Mouse (Mus musculus) stomach, embryonic 16.5 days (tissue): ENCODE results near the gene Polg2. TPM values are rescaled to one million over a fixed set of nuclear protein-coding genes. Genes with fewer than 3 reads are reported as not detected.
"Not testable (repeated sequence)": the region's sequence is repeated elsewhere in the genome, so short reads cannot be mapped to it uniquely, and the experiment has no call there.

Source experiments
- ATAC-seq: fragments of 200-750 bp; cut with Nextera tagmentation; 2 replicates; pipeline ENCODE4 v1.8.0; 2017; ENCODE audit warnings: moderate number of reproducible peaks, moderate TSS enrichment; ENCODE audit not compliant: insufficient read depth, low FRiP score
- H3K27ac ChIP-seq: fragments of 300-500 bp; sonication (generic); 2 replicates; pipeline ENCODE4 v1.5.1; 2014; ENCODE audit warnings: low read length
- H3K27me3 ChIP-seq: fragments of 300-500 bp; sonication (generic); 2 replicates; pipeline ENCODE4 v1.6.1; 2014; ENCODE audit warnings: low read length, control low read depth, mixed read lengths; ENCODE audit not compliant: control insufficient read depth, insufficient read depth
- H3K36me3 ChIP-seq: fragments of 300-500 bp; sonication (generic); 2 replicates; pipeline ENCODE4 v1.6.1; 2014; ENCODE audit warnings: low read length; ENCODE audit not compliant: control insufficient read depth, insufficient read depth
- H3K4me1 ChIP-seq: fragments of 300-500 bp; sonication (generic); 2 replicates; pipeline ENCODE4 v1.6.1; 2014; ENCODE audit warnings: low read length, control low read depth, mixed read lengths; ENCODE audit not compliant: control insufficient read depth, insufficient read depth
- H3K4me2 ChIP-seq: fragments of 300-500 bp; sonication (generic); 2 replicates; pipeline ENCODE4 v1.6.1; 2014; ENCODE audit warnings: low read depth, low read length, mixed read lengths
- H3K4me3 ChIP-seq: fragments of 300-500 bp; sonication (generic); replicated peaks from 2 replicates; pipeline ENCODE4 v1.5.1; 2014; ENCODE audit warnings: mild to moderate bottlenecking, low read length
- H3K9ac ChIP-seq: fragments of 300-500 bp; sonication (generic); 2 replicates; pipeline ENCODE4 v1.6.1; 2014; ENCODE audit warnings: low read length
- H3K9me3 ChIP-seq: fragments of 300-500 bp; sonication (generic); replicated peaks from 2 replicates; pipeline ENCODE4 v1.6.1; 2016; ENCODE audit warnings: low read length, control low read depth; ENCODE audit not compliant: control insufficient read depth
- WGBS: fragments of 180-500 bp; shearing (Covaris S2); extraction: QIAGEN DNeasy Blood & Tissue Kit; methylation state at CpG from one replicate; pipeline ENCODE4 v1.1.7; 2014; 5-methylcytosine and 5-hydroxymethylcytosine counted together
- polyA plus RNA-seq: library from polyadenylated mRNA; unstranded; fragments of >200 nt; fragmentation: Nextera tagmentation; extraction: Ambion mirVana; gene quantifications from 2 replicates; pipeline ENCODE4 v1.2.1, GENCODE M21; 2015

Gene Polg2
- polyA plus RNA-seq, 1 experiment from 2014 or later: 11.7 TPM

DNA sequence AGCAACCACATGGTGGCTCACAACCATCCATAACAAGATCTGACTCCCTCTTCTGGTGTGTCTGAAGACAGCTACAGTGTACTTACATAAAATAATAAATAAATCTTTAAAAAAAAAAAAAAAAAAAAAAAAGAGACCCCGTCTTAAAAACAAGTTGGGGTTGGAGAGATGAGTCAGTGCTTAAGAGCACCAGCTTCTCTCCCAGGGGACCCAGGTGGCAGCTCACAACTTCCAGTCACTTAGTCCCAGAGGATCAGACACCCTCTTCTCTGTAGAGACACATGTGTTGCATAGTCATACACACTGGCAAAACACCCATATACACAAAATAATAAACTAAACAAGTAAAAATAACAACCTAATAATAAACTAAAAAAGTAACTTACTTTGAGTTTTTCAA, 28.1 kb upstream of the Polg2 start:
- not testable (repeated sequence) for H3K4me3 ChIP-seq, H3K27me3 ChIP-seq, ATAC-seq, H3K4me1 ChIP-seq, H3K27ac ChIP-seq, H3K9me3 ChIP-seq, H3K36me3 ChIP-seq, H3K4me2 ChIP-seq, H3K9ac ChIP-seq
- WGBS: 60% methylated on average over 1 of the region's 1 CpGs

DNA sequence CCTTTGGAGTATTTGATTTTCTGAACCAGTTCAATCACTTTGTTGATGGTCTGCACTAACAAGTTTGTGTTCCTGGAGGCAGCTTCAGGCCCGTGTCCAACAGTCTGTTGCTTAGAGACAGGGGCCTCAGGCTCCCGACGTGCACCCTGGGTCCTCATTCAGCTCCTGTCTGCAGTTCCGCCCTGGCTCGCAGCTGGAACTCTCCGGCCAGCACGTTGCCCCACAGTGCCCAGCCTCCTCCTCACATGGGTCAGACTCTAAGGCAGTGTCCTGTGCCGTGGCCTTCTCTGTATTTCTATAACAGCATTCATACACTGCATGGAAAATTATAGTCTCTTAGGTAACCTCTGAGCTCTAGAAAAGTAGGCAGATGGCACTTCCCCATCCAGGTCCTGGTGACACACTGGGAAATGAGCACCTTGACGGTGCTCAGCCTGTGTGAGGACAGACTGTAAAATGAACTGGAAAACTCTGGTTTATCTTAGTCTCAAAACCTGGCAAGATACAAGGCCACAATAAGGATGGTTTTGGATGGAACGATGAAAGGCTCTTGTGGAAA, 22.8 kb upstream of the Polg2 start:
- Histone ChIP-seq H3K36me3 (peaks cover 10% of the 10 kb centered on the region), H3K27me3 (no peaks in the 10 kb centered on the region), H3K4me2 (no peak overlapping the region), H3K9ac (no peak overlapping the region), H3K4me3 (no peak overlapping the region), H3K4me1 (no peaks in the 10 kb centered on the region), H3K27ac (no peak overlapping the region), H3K9me3 (no peaks in the 10 kb centered on the region)
- WGBS: 85% methylated on average over 10 of the region's 10 CpGs
- no peak for ATAC-seq

DNA sequence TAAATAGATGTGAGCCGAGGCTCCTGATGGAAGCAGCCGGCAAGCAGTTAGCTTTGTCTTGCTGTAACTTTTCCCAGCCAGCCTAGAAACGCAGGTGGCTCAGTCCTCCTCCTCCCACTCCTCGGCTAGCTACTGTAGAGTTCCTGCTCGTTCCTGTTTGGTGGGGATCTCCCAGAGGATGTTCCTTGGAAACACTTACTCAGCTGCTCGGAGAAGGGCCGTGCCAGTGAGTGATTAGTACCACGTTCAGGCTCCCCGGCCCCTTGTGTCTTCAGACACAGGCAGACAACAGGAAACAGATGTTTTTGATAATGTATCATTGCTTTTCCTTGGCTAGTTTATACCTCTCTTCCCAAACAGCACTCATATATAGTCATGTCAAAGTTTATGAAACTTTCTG, 16.3 kb upstream of the Polg2 start:
- Histone ChIP-seq H3K4me1 (no peaks in the 10 kb centered on the region), H3K4me2 (no peak overlapping the region), H3K36me3 (no peaks in the 10 kb centered on the region), H3K27me3 (no peaks in the 10 kb centered on the region), H3K9me3 (no peaks in the 10 kb centered on the region), H3K4me3 (no peak overlapping the region), H3K27ac (no peak overlapping the region), H3K9ac (no peak overlapping the region)
- ATAC-seq: no peak
- 48% methylated on average over 9 of the region's 9 CpGs for WGBS

DNA sequence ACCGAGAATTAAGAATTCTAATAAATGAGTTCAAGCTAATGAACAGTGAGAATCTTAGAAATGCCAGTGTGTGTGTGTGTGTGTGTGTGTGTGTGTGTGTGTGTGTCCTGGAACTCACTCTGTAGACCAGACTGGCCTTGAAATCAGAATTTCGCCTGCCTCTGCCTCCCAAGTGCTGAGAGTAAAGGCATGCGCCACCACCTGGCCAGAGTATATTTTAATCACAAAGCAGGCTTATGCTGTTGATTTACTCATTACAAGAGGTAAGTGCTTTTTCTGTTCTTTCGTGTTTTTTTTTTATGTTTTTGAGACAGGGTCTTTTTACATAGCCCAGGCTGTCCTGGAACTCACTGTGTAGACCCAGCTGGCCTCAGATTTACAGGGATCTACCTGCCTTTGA, 14.5 kb upstream of the Polg2 start:
- WGBS: 73% methylated on average over 4 of the region's 4 CpGs

DNA sequence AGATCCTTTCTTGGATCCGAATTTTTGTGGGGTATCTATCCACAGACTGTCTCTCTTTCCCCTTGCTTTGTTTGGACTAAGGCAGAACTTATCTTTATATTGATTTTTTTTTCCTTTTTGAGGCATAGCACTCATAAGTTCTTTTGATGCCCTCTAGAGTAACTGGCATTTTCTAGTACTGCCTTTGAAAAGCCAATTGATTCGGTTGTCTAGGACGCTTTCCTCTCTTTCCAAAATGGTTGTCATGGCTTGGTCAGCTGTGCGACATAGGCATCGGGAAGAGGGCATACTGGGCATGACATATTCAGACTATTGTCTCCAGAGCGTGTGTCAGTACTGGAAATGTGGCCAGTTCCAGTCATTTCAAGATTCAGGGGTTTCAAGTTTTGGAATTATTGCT, 10.3 kb upstream of the Polg2 start:
- H3K4me1 ChIP-seq: peaks cover 4% of the 10 kb centered on the region; the same call in 1 of the 2 replicates
- no peaks in the 10 kb centered on the region for H3K9me3 ChIP-seq
- ATAC-seq: no peak
- H3K27ac ChIP-seq: peak overlapping the region; percentile 99
- peak overlapping the region; percentile 94 for H3K4me2 ChIP-seq
- WGBS: 2% methylated on average over 6 of the region's 6 CpGs
- peak overlapping the region; percentile 98 for H3K9ac ChIP-seq
- H3K36me3 ChIP-seq: 0 out of 2 replicates have a peak, but pooled peaks cover 6% of the 10 kb centered on the region
- peak overlapping the region; percentile 95 for H3K4me3 ChIP-seq
- no peaks in the 10 kb centered on the region for H3K27me3 ChIP-seq

More for the DNA sequence above, 14.5 kb upstream of the Polg2 start:
- ATAC-seq: no peak
- no peaks in the 10 kb centered on the region for H3K36me3 ChIP-seq
- H3K9me3 ChIP-seq: no peaks in the 10 kb centered on the region
- H3K27me3 ChIP-seq: no peaks in the 10 kb centered on the region
- no peak overlapping the region for H3K4me3 ChIP-seq
- H3K4me1 ChIP-seq: no peaks in the 10 kb centered on the region; the same call in 1 of the 2 replicates
- no peak overlapping the region for H3K4me2 ChIP-seq
- H3K9ac ChIP-seq: no peak overlapping the region
- H3K27ac ChIP-seq: no peak overlapping the region

DNA sequence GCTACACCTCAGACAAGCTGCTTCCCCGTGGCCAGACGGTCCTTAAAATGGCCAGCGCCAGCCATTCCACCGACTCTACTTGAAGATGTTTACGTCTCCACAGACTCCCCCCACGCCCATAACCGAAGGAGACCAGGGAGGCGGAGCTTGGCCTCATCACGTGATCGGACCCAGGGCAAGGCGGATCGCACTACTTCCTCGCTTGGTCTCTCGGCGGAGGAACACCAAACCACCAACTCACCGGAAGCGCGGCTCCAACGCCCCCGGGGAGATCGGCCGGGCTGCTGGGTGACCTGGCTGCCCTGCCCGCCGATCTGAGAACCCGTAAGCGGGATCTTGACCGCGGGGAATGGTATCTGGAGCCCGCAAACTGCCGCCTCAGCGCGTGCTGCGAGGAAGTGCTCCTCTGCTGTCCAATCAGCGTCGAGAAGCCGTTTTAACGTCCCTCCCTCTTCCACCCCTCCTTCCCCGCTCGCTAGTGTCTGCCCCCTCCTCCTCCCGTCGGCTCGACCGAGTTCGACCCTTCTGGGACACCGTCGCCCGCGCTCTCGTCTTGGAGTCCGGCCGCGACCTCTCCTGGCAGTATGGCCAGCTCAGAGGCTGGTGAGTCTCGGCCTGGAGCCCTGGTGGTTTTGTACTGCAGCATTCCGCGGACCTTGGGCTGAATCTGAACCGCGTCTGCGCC, 9.6 kb upstream of the Polg2 start, which contains the start of the genes Ddx5 and Cep95:
TSS of gene Ddx5 (minus strand) at position 411 of the 685 bp plus-strand sequence.
TSS of gene Cep95 (plus strand) at position 478 of the 685 bp plus-strand sequence.
- Histone ChIP-seq H3K4me2 (peak within 1 kb of the TSS; percentile 94), H3K27ac (peak within 1 kb of the TSS; percentile 99), H3K9ac (peak within 1 kb of the TSS; percentile 98), H3K27me3 (no peaks in the 10 kb centered on the region), H3K9me3 (no peaks in the 10 kb centered on the region), H3K36me3 (peaks cover 9% of the 10 kb centered on the region; the same call in 1 of the 2 replicates), H3K4me1 (peaks cover 4% of the 10 kb centered on the region; the same call in 1 of the 2 replicates), H3K4me3 (peak within 1 kb of the TSS; percentile 95)
- ATAC-seq: peak; percentile 94
- WGBS: under 1% methylated on average over 58 of the region's 58 CpGs

DNA sequence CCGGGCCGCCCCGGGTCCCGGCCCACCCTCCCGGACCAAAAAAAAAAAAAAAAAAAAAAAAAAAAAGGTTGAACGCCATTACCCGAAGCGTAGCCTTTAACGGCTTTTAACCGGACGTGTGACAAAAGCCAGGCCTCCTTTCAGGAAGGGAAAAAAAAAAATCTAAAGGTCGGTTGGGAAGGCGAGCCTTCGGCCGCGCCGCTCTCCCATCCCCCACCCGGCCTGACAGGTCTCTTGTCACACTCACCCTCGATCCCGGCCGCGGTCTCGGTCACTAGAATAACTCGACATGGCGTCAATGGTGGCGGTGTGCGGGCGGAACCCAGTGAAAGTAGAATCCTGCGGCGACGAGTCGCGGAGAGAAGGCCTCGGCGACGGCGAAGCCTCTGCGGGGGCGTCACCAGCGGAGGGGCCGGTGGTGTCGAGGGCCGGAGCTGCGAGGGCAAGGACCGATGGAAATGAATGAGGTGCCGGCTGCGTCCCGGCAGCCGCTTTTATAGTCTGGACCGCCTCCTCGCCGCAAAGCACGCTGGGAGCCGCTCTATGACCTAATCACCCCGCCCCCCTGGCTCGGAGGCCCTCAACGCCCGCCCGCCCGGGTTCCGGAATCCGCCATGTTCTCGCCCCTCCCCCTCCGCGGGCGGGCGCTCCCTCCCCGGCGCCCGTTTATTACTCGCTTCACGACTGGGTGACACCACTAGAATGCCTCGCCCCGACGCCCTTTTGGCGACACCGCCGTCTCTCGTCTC, 8.9 kb upstream of the Polg2 start:
- H3K4me3 ChIP-seq: peak overlapping the region; percentile 95
- no peaks in the 10 kb centered on the region for H3K9me3 ChIP-seq
- no peaks in the 10 kb centered on the region for H3K27me3 ChIP-seq
- H3K36me3 ChIP-seq: peaks cover 16% of the 10 kb centered on the region
- peaks cover 4% of the 10 kb centered on the region; the same call in 1 of the 2 replicates for H3K4me1 ChIP-seq
- ATAC-seq: peak; percentile 85
- H3K4me2 ChIP-seq: no peak overlapping the region
- peak overlapping the region; percentile 98 for H3K9ac ChIP-seq
- WGBS: under 1% methylated on average over 79 of the region's 79 CpGs
- H3K27ac ChIP-seq: peak overlapping the region; percentile 99

DNA sequence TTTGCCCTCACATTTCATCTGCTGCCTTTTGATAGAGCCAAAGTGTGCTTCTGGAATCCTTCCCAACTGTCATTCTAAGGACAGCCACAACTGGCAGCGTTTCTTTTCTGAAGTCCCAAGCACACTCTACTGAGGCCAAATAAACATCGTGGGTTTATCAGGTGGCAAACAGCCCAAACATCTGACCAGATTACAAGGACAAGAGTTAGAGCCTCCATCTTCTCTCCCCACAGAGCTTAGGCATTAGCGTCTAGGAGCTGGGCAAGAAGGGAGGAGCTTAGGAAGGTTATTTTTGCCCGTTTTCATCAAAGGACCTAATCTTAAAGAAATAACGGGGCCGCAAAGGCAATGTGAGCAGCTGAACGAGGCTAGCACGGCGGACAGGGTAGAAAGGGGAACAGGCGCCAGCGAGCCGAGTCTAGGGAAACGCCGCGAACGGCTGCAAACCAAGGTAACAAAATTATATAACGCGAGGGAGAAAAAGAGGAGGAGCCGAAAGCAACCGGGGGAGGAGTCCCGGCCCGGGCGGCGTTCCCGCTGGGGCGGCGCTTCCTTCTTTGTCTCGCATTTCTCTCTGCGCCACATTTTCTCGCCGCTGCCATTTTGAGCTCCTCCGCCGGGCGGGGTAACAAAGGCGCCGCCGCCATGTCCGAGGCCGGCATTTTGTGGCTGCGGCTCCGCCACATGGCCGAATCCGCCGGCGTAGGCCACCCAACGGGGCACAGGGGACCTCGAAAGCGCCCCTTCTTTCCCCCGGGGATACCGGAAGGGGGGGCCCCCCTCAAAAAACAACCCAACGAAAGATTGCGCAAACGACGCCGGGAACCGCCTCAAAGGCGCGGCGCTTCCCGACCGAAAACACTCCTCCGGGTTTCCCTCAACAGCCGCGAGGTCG, 8.0 kb upstream of the Polg2 start:
- Histone ChIP-seq H3K27ac (peak overlapping the region; percentile 99), H3K4me3 (peak overlapping the region; percentile 95), H3K4me1 (peaks cover 4% of the 10 kb centered on the region; the same call in 1 of the 2 replicates), H3K27me3 (no peaks in the 10 kb centered on the region), H3K9me3 (no peaks in the 10 kb centered on the region), H3K9ac (peak overlapping the region; percentile 98), H3K36me3 (peaks cover 22% of the 10 kb centered on the region), H3K4me2 (peak overlapping the region; percentile 88)
- peak; percentile 44 for ATAC-seq
- WGBS: under 1% methylated on average over 65 of the region's 65 CpGs
